Mouse (Mus musculus): ENCODE measurements around the gene Stk24. TPM values are rescaled to one million over a fixed set of nuclear protein-coding genes. Genes with fewer than 3 reads are reported as not detected.

Gene Stk24
- total RNA-seq, 2 experiments from 2014 or later, result 104 to 108 TPM

DNA sequence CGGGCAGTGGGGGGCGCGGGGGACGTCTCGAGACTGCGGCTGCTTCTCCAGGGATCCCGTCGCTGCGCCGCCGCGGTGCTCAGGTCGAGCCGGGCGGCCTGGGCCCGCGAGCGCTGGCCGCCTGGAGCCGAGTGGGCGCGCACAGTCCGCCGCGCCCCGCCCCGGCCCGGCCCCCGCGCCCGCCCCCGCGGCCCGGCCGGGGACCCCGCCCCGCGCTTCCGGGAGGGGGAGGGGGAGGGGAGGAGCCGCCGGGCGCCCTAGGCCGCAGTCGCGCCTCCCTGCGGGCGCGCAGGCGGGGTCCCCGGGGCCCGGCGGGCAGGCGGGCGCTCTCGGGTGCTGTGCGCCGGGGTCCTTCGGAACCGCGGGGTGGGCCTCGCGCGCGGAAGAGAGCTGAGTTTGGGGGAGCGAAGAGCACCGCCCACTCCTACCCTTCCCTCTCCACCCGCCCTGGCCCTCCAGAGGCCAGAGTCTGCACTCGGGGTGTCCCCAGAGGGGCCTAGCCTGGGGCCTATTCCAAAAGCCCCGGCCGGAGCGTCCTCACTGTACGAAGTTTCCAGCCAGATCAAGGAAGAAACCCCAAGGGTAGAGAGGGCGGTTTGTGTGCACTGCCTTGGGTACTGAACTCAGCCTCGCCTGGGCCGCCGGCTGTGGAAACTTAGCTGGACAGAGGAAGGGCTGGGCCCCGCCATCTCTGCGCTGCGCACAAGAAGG is 540 bp downstream of the Stk24 start:
- peak; percentile 90 to 95 for DNase-seq

DNA sequence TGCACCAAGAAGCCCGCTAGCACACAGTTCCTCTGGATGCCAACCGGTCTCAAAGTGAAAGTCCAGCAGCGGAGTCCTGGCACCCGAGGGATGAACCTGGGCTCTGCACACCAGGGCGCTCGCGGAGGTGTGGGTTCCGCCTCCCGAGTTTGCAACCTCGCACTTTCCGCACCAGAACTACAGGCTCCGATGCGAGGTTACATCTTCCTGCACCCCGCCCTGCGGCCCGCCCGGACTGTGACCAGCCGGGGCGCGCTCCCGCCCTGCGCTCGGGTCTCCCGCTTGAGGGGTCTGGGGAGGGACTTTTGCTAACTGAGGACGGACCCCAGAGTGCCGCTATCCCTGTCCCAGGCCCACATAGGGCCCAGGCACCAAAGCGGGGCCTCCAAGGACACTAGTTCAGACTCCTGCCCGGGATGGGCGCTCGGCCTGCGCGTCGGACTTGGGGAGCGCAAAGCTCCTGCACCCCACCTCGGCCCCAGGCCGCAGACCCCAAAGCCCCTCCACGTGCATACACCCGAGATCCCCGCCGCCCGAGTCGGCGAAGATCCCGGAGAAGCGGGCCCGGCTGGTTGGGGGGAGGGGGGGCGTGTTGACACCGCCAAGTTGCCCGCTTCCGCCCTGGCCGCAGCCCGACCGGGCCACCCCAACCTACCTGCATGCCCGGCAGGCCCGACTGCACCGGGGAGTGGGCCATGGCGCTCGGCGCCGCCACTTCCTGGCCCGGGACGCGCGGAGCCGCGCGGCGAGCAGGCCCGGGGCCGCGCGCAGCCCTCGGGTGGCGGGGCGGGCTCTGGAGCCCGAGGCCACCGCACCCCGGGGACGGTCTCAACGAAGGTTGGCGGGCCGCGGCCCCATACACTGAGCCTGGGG is 1.3 kb downstream of the Stk24 start:
- DNase-seq, result peak; percentile 68 to 77

DNA sequence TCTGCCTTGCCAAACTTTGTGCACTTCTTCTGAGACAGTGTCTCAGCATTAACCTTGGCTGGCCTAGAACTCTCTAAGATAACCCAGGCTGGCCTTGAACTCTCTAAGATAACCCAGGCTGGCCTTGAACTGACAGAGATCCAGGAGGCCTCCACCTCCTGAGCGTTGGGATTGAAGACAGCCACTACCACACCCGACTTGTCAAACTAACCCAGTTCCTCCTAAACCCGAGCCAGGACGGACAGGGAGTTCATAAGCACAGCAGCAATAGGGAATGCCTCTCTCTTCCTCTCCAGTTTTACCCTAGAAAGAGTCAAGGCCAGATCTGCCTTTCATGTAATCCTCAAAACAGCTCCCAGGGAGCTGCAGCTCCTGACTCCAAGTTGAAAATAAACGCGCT is 3.2 kb downstream of the Stk24 start:
- DNase-seq, result peak; percentile 35 to 36

DNA sequence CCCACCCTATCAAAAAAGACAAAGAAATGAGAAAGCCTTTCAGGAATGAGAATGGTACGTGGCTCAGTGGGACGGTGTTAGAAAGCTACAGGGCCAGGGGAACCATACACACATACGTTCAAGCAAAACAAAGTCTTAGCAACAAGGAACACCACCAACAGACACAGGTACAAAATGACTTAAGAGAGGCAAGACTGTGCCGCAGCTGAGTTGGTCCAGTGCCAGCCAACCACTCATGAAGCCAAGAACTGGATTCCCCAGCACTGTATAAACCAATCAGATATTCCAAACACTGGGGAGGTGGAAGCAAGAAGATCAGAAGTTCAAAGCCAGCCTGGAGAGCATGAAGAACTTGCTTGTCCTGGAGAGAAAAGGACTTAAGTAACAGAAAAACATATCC is 5.9 kb downstream of the Stk24 start:
- peak in 1 of 2 experiments; percentile 37 for DNase-seq

DNA sequence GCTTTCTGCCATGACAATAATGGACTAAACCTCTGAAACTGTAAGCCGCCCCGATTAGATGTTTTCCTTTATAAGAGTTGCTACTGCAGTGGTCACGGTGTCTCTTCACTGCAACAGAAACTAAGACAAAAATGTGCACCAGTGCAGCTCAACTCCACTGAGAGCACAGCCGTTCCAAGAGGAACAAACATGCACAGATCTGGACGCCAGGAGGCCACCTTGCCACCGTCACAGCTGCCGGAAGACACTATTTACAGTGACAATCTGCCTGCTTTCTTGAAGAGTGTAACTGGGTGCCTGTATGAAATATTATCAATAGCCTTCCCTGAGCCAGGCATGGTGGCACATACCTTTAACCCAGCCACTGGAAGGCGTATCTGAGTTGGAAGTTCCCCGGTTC is 6.8 kb downstream of the Stk24 start:
- DNase-seq, result no peak

DNA sequence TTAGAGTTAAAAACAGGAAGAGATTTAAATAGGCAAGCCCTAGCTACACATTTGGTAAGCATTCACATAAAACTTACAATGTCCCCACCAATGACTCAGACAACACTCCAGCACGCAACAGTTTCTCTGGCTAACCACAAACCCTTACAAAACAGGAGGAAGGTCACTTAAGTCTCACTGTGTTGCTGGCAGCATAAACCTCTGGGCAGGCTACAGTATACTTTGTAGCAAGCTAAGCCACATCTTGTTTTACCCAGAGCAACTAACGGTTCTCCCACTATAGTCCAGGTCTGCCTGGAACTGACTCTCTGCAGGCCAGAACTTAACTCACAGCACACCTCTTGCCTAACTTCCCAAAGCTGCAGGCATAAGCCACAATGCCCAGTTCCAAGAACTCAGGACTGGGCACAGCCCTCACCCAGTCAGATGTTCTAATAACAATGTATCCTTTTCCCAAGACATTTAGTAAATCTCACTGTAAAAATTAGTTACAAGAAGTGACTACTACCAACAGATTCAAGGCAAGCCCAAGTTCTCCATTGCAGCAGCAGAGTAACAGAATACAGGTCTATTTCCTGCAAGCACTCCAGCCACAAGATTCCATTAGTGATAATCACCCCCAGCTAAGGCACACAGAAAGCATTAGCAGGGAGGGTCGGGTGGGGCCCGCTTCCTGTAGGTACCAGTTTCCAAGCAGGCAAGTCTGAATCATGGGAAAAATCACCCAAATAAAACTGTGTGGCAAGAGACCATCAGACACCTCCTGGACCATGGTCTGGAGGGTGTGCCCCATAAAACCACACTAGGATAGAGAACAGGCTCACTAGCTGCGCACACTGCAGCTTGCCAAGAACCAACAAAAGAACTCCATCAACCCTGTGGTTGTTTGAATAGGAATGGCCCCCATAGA is 7.6 kb downstream of the Stk24 start:
- peak; percentile 47 to 48 for DNase-seq

DNA sequence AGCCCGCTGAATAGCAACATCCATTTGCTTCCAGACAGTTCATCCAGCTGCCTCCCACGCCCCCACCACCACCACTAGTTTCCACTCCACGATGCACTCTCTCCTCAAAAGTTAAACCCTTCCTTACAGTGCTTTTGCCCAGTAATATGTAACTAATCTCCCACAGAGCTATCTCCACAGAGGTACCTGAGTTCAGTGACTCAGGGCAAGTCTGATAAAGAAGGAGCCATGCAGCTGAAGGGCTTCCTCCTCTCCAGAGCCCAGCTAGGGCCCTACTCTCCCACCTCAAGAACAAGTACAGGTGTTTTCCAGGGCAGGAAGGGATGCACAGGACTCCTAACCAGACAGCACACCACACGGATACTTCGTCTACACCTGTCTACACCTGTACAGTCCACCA is 10.4 kb downstream of the Stk24 start:
- no peak for DNase-seq

DNA sequence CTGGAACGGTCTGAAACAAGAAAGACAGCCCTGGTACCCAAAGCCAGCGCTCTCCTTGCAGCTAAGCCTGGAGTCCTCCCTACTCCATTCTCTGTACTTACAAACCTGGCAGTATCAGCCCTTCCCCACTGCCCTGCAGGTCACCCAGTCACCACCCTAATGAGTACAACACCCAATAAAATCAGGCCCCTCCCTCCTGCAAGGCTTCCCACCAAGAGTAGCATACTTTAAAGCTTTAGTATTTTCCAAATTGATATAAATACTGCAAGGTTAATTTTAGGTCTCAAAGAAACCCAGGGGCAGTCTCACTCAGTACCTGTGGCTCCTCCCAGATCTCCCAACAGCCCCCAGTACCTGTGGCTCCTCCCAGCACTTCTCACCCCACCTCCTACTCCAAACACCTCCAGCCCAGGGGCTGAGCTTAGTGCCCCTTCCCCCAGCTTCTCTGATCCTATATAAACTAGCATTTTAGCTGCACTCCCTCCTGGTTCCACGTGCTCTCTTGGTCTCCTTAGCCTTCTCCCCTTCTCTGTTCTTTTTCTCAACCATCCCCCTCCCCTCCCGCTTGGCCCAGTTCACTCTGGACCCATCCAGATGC is 11.6 kb downstream of the Stk24 start:
- no peak for DNase-seq

DNA sequence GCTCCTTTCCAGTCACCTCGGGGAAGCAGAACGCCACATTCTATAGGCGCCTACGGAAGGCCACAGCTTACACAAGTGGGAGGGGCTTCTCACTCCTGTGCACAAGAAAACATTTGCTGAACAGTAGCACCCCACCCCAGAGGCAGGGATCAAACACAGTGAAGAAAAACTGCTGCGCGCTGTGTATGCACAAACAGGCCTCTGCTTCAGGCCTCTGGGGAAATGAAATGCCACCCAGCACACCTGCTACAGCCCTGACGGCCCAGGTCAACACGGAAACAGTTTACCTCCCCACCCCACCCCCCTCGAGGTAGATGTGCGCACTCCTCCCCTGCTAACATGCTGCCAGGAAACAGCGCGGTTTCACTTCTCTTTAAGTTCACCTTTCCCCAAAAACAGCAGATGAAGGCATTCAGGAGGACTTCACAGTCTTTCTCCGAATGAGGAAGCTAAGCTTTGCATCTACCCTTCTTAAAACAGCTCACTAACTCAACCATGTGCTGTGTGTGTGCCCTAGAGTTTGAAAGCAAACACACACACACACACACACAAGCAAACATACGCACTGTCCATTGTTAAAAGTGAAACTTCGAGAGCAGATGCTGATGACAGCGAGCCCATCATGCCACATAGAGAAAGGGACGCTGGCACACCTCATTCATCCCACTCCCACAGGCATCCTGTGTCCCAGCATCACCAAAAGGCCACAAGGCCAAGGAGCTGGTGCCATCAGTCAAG is 13.7 kb downstream of the Stk24 start:
- DNase-seq, result no peak

DNA sequence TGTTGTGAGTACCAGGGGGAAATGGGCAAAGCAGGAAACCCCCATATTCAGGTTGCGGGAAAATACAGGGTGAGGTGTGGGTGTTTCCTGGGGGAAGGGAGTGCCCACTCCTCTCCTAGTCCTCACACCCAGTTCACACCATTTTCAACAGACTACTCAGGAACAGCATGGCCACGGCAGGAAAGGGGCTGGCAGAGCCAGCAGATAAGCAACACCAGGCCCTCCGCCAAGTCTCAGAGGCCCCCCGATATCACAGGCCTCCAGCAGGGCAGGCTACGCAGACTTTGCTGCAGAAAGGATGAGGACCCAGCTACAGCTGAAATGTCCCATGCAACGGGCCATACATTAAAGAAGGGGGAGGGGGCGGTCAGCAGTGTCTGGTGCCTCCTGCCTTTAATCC is 14.4 kb downstream of the Stk24 start:
- no peak for DNase-seq

DNA sequence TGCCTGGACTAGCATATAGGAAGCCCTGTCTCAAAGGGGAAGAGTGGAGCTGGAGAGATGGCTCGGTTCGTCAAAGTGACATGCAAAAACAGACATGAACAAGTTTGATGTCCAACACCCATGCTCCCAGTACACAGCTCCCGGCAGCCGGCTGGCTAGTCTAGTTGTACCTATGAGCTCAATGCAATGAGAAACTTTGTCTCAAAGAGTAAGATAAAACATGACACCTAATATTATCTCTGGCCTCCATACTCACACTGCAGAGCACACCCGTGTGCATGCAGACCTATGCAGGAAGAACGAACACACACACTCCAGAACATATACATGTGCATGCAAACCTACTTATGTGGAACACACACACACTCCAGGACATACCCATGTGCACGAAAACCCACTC is 15.5 kb downstream of the Stk24 start:
- no peak for DNase-seq

DNA sequence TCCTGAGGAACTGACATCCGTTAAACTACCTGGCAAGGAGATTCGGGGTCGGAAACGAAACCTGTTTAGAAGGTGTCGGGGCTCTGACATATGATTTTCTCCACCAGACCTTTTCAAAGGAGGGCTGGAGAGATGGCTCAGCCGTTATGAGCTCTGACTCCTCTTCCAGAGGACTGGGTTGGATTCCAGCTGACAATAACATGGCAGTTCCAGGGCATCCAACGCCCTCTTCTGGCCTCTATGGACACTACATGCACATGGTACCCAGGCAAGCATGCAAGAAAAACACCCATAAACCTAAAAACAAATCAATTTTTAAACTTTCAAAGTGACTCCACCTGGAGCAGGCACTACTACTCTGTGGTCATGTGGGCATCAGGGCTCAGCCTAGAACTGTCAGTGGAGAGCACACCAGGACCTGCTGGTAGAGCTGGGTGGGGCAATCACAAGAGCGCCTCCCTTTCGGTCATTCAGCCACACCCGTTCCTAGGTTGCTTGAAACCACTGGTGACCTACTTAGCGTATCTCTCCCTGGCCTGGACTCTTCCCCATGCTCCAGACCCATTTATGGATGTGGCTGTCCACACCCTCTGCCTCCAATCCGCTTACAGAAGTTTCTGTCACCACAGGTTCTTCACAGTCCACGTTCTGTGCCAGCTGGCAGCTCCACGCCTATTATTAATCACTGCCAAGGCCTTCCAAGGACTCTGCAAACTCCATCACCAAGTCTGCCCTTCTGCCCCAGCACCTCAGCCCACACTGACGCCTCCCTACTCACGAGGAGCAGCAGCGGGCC is 18.3 kb downstream of the Stk24 start:
- peak; percentile 89 to 93 for DNase-seq

DNA sequence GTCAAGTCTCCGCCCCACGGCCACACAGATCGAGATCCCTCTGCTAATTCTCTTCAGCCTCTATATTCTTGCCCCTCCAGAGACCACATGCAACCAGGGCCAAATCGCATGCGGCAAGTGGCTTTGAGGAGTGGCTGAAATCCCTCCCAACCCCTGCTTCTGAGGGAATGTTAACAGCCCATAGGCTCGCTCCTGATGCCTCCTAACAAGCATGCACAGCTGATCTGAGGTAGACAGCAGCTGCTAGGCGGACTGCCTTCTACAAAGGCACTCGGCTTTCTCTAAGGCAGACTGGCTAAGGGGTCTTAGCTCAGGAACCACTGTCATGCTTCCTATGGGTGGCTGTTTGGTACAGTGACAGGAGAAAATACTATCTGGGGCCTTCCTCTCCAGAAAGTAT is 20.0 kb downstream of the Stk24 start:
- no peak for DNase-seq

DNA sequence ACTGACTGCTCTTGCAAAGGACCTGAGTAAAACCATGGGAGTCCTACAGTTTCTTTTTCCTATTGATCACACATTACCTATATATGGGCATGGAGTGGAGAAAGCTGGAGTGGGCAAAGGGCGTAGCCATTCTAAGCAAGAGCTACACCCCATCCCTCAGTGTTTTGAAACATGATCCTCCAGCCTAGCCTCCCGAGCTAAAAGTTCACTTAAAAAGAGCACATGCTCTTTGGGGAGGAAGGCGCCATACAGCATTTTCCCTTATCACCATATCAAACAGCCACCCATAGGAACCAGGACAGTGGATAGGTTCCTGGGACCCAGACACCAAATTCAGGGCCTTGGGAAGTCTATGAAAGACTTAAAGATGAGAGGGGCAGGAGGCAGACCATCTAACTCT is 20.8 kb downstream of the Stk24 start:
- DNase-seq, result no peak

DNA sequence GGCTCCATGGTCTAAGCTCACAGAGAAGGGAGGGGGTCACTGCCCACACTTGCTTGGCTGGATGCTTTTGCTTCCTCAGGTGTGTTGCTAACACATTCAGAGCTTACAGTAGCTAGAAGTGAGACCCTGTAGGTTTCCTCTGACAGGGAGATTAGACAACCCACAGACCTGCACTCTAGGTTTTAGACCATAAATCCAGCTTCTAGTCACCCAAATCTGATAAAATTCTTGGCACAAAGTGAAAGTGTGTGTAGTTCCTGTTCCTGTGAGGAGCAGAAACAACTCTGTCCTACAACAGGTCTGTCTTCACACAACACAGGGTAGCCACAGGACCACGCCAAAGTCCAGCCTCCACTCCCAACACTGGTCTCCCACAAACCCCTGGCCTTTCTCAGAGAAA is 21.5 kb downstream of the Stk24 start:
- no peak for DNase-seq

DNA sequence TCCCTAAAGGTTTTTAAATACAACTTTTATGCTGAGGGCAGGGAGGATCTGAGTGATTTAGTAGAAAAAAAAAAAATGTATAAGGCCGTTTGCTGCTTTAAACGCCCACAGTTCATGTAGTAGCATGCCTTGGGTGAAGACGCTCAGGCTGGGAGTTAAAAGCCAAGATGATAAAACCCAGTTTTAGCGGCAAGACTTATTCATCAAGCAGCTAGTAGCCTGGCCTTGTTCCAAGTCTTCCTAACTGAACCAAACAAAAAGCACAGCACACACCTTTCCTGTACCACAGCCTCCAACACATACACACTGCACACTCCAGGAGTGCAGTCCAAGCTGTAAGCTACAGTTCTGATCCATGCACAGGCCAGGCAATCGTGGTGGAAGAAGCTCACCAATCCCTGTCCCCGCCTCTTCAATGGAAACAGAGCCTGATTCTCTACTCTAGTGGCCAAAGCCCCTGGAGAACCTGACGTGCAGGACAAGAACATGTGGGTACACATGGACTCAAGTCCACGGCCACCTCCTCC is 23.4 kb downstream of the Stk24 start:
- DNase-seq, result no peak

DNA sequence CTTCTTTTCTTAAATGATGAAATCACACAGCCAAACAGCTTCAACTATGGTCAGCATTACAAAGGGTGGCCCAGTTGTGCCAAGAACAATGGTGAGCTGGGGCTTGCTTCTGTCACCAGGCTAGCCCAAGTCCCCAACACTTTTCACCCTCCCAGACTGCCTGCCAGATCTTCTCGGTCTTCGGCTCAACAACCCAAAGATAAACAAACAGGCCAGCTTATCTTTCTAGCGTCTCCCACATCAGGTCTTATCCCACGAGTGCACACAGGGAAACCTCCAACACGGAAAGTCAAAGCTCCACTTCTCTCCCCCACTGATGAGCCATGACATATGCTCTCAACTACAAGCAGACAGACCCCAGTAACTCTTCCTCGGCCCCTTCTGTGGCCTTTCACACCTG is 24.1 kb downstream of the Stk24 start:
- no peak for DNase-seq

DNA sequence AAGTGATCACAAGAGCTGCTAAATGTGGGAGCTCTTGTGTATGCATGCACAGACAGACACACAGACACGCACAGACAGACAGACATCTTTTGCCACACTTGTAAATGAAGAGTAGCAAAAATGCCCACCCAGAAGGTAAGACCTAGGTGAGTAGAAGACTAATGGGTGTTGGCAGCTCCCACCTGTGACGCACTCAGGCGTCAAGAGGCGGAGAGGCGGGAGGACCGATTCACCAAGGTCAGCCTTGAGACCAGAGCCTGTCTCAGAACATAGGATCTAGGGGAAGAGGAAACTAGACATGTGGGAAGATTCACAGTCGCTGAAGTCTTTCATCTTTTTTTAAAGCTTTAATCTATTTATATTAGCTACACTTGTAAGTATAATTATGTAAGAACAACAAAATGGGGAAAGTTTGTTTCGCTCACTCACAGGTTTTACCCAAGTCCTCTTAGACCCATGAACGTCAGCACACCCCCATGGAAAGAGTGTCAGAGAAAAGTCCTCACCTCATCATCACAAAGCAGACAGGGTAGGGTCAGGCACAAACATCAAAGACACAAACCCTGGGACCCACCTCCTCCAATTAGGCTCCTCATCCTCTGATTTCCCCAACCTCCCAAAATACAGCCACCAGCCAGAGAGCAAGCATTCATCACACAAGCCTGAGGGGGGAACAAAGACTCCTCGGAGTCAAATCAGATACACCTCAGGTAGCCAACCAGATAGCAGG is 26.0 kb downstream of the Stk24 start:
- peak; percentile 76 to 80 for DNase-seq

DNA sequence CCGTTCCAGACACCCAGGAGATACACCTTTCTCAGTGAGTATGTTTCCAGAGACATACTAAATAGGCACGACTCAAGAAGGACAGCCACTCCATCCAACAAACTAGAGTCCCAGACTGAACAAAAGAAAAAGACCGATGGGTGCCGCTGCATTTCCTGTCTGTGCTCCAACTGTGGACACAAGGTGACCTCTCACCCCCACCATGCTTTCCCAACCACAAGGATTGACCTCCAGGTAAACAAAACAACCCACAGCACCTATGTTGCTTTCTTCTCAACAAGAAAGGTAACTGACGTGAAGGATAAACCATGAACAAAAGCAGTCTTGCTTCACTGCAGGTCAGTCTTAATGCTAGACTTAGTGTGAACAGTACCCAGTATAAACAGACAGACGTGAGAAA is 27.1 kb downstream of the Stk24 start:
- DNase-seq, result no peak

DNA sequence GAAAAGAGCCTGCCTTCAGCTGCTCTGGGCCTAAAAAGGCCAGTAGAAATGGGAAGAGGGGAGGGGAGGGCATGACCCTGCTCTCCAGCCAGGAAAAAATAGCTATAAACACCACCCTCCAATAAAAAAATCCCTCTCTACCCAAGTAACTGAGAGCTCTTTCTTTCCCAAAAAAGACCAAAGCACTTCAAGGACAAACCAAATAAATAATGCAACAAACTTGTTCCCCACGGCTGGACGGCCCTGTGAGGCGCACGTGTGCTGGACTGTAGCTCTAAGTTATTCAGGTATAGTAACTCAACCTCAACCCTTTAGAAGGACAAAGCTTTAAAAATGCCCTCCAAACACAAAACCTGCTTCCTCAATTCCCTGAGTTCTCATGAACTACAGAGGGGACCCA is 28.1 kb downstream of the Stk24 start:
- DNase-seq, result no peak

All from adrenal gland, postnatal 36 days (tissue).